Mouse (Mus musculus) heart, postnatal 0 days (tissue): ENCODE results near the gene Gm4792.

Source experiments
- CTCF ChIP-seq: IDR thresholded peaks from 2 replicates; pipeline ENCODE4 v1.5.1; 2016; ENCODE audit warnings: antibody characterized with exemption, control low read depth, low read depth
- EP300 ChIP-seq: IDR thresholded peaks from 2 replicates; pipeline ENCODE4 v1.6.1; 2016; ENCODE audit warnings: antibody characterized with exemption, low read depth

DNA sequence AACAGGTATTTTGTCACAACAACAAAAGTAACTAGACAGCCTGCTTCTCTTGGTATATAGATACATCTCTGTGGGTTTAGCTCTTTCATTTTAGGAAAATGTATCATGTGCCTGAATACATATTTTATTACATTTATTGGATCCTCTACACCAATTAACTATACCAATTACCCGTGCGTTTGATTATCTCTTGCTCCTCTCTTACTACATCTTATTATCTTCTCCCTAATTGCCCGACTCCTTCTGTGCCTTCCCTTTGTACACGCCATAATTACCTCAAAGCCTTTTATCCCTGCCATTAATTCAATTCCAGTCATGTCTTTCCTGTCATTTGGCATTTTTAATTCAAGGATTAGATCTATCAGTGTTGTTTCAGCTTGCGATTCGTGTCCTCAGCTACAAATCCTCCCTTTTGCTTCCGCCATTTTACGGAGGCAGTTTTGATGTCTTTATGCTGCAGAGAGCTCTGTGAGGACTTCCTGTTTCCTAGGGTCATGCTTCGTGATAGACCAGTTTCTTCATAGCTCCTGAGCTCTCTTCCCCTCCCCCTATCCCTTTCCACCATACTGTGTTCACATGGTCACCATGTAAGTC, 5.7 kb upstream of the Gm4792 start:
- no peak for TF ChIP-seq CTCF
- no peak for TF ChIP-seq EP300
